Mouse (Mus musculus): ENCODE measurements at regions not wholly inside any gene's neighbourhood (a gene's known extent, or its start where the extent isn't known, plus 50 kb on each side); places are given as distances from the start of the nearest gene placed in this dataset.

GRCm38 (mm10) chr9:61283311-61283710 lies 88.9 kb upstream of the Tle3 start:
- H3K9me3 ChIP-seq (ENCODE audit: control insufficient read depth, insufficient read depth, low read depth, low read length): no peaks in the 10 kb centered on the region
- no peak overlapping the region for H3K27ac ChIP-seq (ENCODE audit: insufficient read depth, low read depth, low read length, poor library complexity, severe bottlenecking)
- no peak for TF ChIP-seq ZNF384 (IDR thresholded peaks at IDR 0.05; ENCODE audit: low read depth, low read length)
- TF ChIP-seq HCFC1 (IDR thresholded peaks at IDR 0.05; ENCODE audit: borderline replicate concordance, insufficient read depth, low read length): no peak
- no peak for TF ChIP-seq ZC3H11A (IDR thresholded peaks at IDR 0.05; ENCODE audit: borderline replicate concordance, low read depth, low read length)
- no peak for TF ChIP-seq MAFK (IDR thresholded peaks at IDR 0.05; ENCODE audit: insufficient read depth, low read depth, low read length)
- no peak for TF ChIP-seq CHD2 (IDR thresholded peaks at IDR 0.05; ENCODE audit: low read depth, low read length)
- H3K4me1 ChIP-seq (ENCODE audit: control insufficient read depth in 2 of 2, insufficient read depth in 2 of 2, low read length in 2 of 2, poor library complexity in 1 of 2): peaks cover 0 to 14% of the 10 kb centered on the region in 2 experiments; a peak in 2 of 4 replicates
- no peak overlapping the region for H3K9ac ChIP-seq (ENCODE audit: insufficient read depth, low read depth, low read length, poor library complexity, severe bottlenecking)
- in situ Hi-C loops (cut with MboI; ENCODE audit: low sequenced_read_pairs in 2 of 2, unreplicated experiment in 2 of 2): no loop called here
- no peak for DNase-seq (ENCODE audit: low read depth, low spot score)
- no peaks in the 10 kb centered on the region for H3K36me3 ChIP-seq (ENCODE audit: control insufficient read depth, insufficient read depth, low read length, poor library complexity, severe bottlenecking)
- no peak overlapping the region for H3K4me3 ChIP-seq (ENCODE audit: insufficient read depth in 1 of 2, low read depth in 1 of 2, low read length in 2 of 2, poor library complexity in 1 of 2, severe bottlenecking in 1 of 2)

- DNase-seq (ENCODE audit: low read depth, low spot score): no peak
- peaks cover 0 to 18% of the 10 kb centered on the region in 2 experiments; a peak in 2 of 4 replicates for H3K4me1 ChIP-seq (ENCODE audit: control insufficient read depth in 2 of 2, insufficient read depth in 2 of 2, low read length in 2 of 2, poor library complexity in 1 of 2)
- H3K36me3 ChIP-seq (ENCODE audit: control insufficient read depth, insufficient read depth, low read length, poor library complexity, severe bottlenecking): no peaks in the 10 kb centered on the region
- in situ Hi-C loops (cut with MboI; ENCODE audit: low sequenced_read_pairs in 2 of 2, unreplicated experiment in 2 of 2): no loop called here
- H3K9ac ChIP-seq (ENCODE audit: insufficient read depth, low read depth, low read length, poor library complexity, severe bottlenecking): no peak overlapping the region
- no peak overlapping the region for H3K4me3 ChIP-seq (ENCODE audit: insufficient read depth in 1 of 2, low read depth in 1 of 2, low read length in 2 of 2, poor library complexity in 1 of 2, severe bottlenecking in 1 of 2)
- no peak overlapping the region for H3K27ac ChIP-seq (ENCODE audit: insufficient read depth, low read depth, low read length, poor library complexity, severe bottlenecking)
- H3K9me3 ChIP-seq (ENCODE audit: control insufficient read depth, insufficient read depth, low read depth, low read length): no peaks in the 10 kb centered on the region
- TF ChIP-seq MAFK (IDR thresholded peaks at IDR 0.05; ENCODE audit: insufficient read depth, low read depth, low read length): no peak
- no peak for TF ChIP-seq CHD2 (IDR thresholded peaks at IDR 0.05; ENCODE audit: low read depth, low read length)
- TF ChIP-seq ZNF384 (IDR thresholded peaks at IDR 0.05; ENCODE audit: low read depth, low read length): no peak
- TF ChIP-seq HCFC1 (IDR thresholded peaks at IDR 0.05; ENCODE audit: borderline replicate concordance, insufficient read depth, low read length): no peak
- TF ChIP-seq ZC3H11A (IDR thresholded peaks at IDR 0.05; ENCODE audit: borderline replicate concordance, low read depth, low read length): no peak
Measured at GRCm38 (mm10) chr9:61284201-61285021, 87.8 kb upstream of the Tle3 start.

- in situ Hi-C loops (cut with MboI; ENCODE audit: low sequenced_read_pairs in 2 of 2, unreplicated experiment in 2 of 2): no loop called here
- H3K36me3 ChIP-seq (ENCODE audit: control insufficient read depth, insufficient read depth, low read length, poor library complexity, severe bottlenecking): no peaks in the 10 kb centered on the region
- H3K9me3 ChIP-seq (ENCODE audit: control insufficient read depth, insufficient read depth, low read depth, low read length): no peaks in the 10 kb centered on the region
- no peak overlapping the region for H3K27ac ChIP-seq (ENCODE audit: insufficient read depth, low read depth, low read length, poor library complexity, severe bottlenecking)
- H3K4me3 ChIP-seq (ENCODE audit: insufficient read depth in 1 of 2, low read depth in 1 of 2, low read length in 2 of 2, poor library complexity in 1 of 2, severe bottlenecking in 1 of 2): no peak overlapping the region
- peaks cover 2 to 24% of the 10 kb centered on the region in 2 experiments; a peak in 3 of 4 replicates for H3K4me1 ChIP-seq (ENCODE audit: control insufficient read depth in 2 of 2, insufficient read depth in 2 of 2, low read length in 2 of 2, poor library complexity in 1 of 2)
- no peak for DNase-seq (ENCODE audit: low read depth, low spot score)
- no peak overlapping the region for H3K9ac ChIP-seq (ENCODE audit: insufficient read depth, low read depth, low read length, poor library complexity, severe bottlenecking)
- TF ChIP-seq CHD2 (IDR thresholded peaks at IDR 0.05; ENCODE audit: low read depth, low read length): no peak
Measured at GRCm38 (mm10) chr9:61286561-61286960, 85.6 kb upstream of the Tle3 start.

- Histone ChIP-seq H3K27ac (ENCODE audit: insufficient read depth, low read depth, low read length, poor library complexity, severe bottlenecking) (no peak overlapping the region), H3K4me1 (ENCODE audit: control insufficient read depth in 2 of 2, insufficient read depth in 2 of 2, low read length in 2 of 2, poor library complexity in 1 of 2) (peaks cover 4 to 35% of the 10 kb centered on the region in 2 experiments; a peak in 3 of 4 replicates), H3K36me3 (ENCODE audit: control insufficient read depth, insufficient read depth, low read length, poor library complexity, severe bottlenecking) (no peaks in the 10 kb centered on the region), H3K4me3 (ENCODE audit: insufficient read depth in 1 of 2, low read depth in 1 of 2, low read length in 2 of 2, poor library complexity in 1 of 2, severe bottlenecking in 1 of 2) (no peak overlapping the region), H3K9me3 (ENCODE audit: control insufficient read depth, insufficient read depth, low read depth, low read length) (no peaks in the 10 kb centered on the region), H3K9ac (ENCODE audit: insufficient read depth, low read depth, low read length, poor library complexity, severe bottlenecking) (no peak overlapping the region)
- in situ Hi-C loops (cut with MboI; ENCODE audit: low sequenced_read_pairs in 2 of 2, unreplicated experiment in 2 of 2): no loop called here
- no peak for DNase-seq (ENCODE audit: low read depth, low spot score)
- TF ChIP-seq ZNF384 (IDR thresholded peaks at IDR 0.05; ENCODE audit: low read depth, low read length) (no peak), ZC3H11A (IDR thresholded peaks at IDR 0.05; ENCODE audit: borderline replicate concordance, low read depth, low read length) (no peak), MAFK (IDR thresholded peaks at IDR 0.05; ENCODE audit: insufficient read depth, low read depth, low read length) (no peak), HCFC1 (IDR thresholded peaks at IDR 0.05; ENCODE audit: borderline replicate concordance, insufficient read depth, low read length) (no peak), CHD2 (IDR thresholded peaks at IDR 0.05; ENCODE audit: low read depth, low read length) (no peak)
Measured at GRCm38 (mm10) chr9:61289117-61289516, 83.0 kb upstream of the Tle3 start.

Measured in ES-E14 (cell line).